Mouse (Mus musculus) MEL (cell line): ENCODE data around the gene St6galnac4.
A peak's percentile ranks its signal among the peaks of the same experiment; 100 is the strongest.

ENCODE experiments used
- CHD2 ChIP-seq: IDR thresholded peaks from 2 replicates; pipeline ENCODE4 v1.6.1; 2011; ENCODE audit warnings: low read length, improper control_type of control experiment
- CTCF ChIP-seq, 3 experiments: IDR thresholded peaks in 2 of 3; conservative IDR thresholded peaks in 1 of 3; 2 replicates each; pipeline ENCODE4 v1.5.1; 2011 to 2012; ENCODE audit warnings: low read length in 3 of 3, low read depth in 2 of 3, mild to moderate bottlenecking in 2 of 3, improper control_type of control experiment in 1 of 3, inconsistent platforms in 1 of 3, mixed read lengths in 1 of 3, moderate library complexity in 1 of 3; ENCODE audit not compliant: control insufficient read depth in 1 of 3, insufficient read depth in 1 of 3, poor library complexity in 1 of 3, severe bottlenecking in 1 of 3
- EP300 ChIP-seq, 2 experiments: IDR thresholded peaks; 2 replicates each; pipeline ENCODE4 v1.6.1; 2011; ENCODE audit warnings: improper control_type of control experiment in 2 of 2, low read length in 2 of 2, low read depth in 1 of 2, mild to moderate bottlenecking in 1 of 2
- MAX ChIP-seq: IDR thresholded peaks from 2 replicates; pipeline ENCODE4 v1.6.1; 2011; ENCODE audit warnings: low read length, improper control_type of control experiment
- MEF2A ChIP-seq: IDR thresholded peaks from 2 replicates; pipeline ENCODE4 v1.6.1; 2014; ENCODE audit warnings: low read depth, mild to moderate bottlenecking, inconsistent platforms, low read length, improper control_type of control experiment; ENCODE audit not compliant: poor library complexity, insufficient replicate concordance, severe bottlenecking; ENCODE audit errors: extremely low read depth
- MXI1 ChIP-seq: IDR thresholded peaks from 2 replicates; pipeline ENCODE4 v1.6.1; 2011; ENCODE audit warnings: mild to moderate bottlenecking, low read depth, low read length, improper control_type of control experiment
- NELFE ChIP-seq: IDR thresholded peaks from 2 replicates; pipeline ENCODE4 v1.6.1; 2011; ENCODE audit warnings: low read depth, low read length, improper control_type of control experiment
- NRF1 ChIP-seq: IDR thresholded peaks from 2 replicates; pipeline ENCODE4 v1.6.1; 2014; ENCODE audit warnings: low read depth, mild to moderate bottlenecking, inconsistent platforms, low read length, improper control_type of control experiment, moderate library complexity; ENCODE audit not compliant: poor library complexity, insufficient read depth, severe bottlenecking
- POLR2A ChIP-seq, 2 experiments: IDR thresholded peaks; 2 replicates each; pipeline ENCODE4 v1.6.1; 2011 to 2012; ENCODE audit warnings: low read length in 2 of 2, mild to moderate bottlenecking in 2 of 2, control low read depth in 1 of 2, improper control_type of control experiment in 1 of 2, low read depth in 1 of 2, moderate library complexity in 1 of 2; ENCODE audit not compliant: control insufficient read depth in 1 of 2, insufficient read depth in 1 of 2, poor library complexity in 1 of 2
- POLR2AphosphoS5 ChIP-seq: IDR thresholded peaks from 2 replicates; pipeline ENCODE4 v1.6.1; 2012; ENCODE audit warnings: low read depth, borderline replicate concordance, mild to moderate bottlenecking, inconsistent platforms, low read length, moderate library complexity, mixed read lengths
- TBP ChIP-seq: IDR thresholded peaks from 2 replicates; pipeline ENCODE4 v1.8.0; 2011; ENCODE audit warnings: low read depth, low read length, improper control_type of control experiment
- TCF12 ChIP-seq: IDR thresholded peaks from 2 replicates; pipeline ENCODE4 v1.6.1; 2014; ENCODE audit warnings: low read depth, mild to moderate bottlenecking, inconsistent platforms, low read length, improper control_type of control experiment, moderate library complexity
- USF1 ChIP-seq: IDR thresholded peaks from 2 replicates; pipeline ENCODE4 v1.6.1; 2014; ENCODE audit warnings: low read depth, mild to moderate bottlenecking, inconsistent platforms, low read length, improper control_type of control experiment, moderate library complexity
- ZC3H11A ChIP-seq: IDR thresholded peaks from 2 replicates; pipeline ENCODE4 v1.6.1; 2012; ENCODE audit warnings: low read depth, mild to moderate bottlenecking, inconsistent platforms, low read length, improper control_type of control experiment

GRCm38 (mm10) chr2:32586871-32587351 lies at the start of gene St6galnac4:
- TF ChIP-seq NRF1 = peak; percentile 72
- peak; percentile 76 to 82; a peak in 3 of 4 replicates for TF ChIP-seq POLR2A (IDR thresholded peaks at IDR 0.05; ENCODE audit: control insufficient read depth in 1 of 2, insufficient read depth in 1 of 2, low read depth in 1 of 2, low read length in 2 of 2, poor library complexity in 1 of 2)
- TF ChIP-seq EP300 (IDR thresholded peaks at IDR 0.05; ENCODE audit: low read depth in 1 of 2, low read length in 2 of 2) = no peak
- TF ChIP-seq CTCF (IDR thresholded peaks at IDR 0.05 in 2 of 3, conservative IDR thresholded peaks at IDR 0.05 in 1 of 3; ENCODE audit: control insufficient read depth in 1 of 3, insufficient read depth in 1 of 3, low read depth in 2 of 3, low read length in 3 of 3, poor library complexity in 1 of 3, severe bottlenecking in 1 of 3) = peak in 2 of 3 experiments; percentile 44 to 66; a peak in 4 of 6 replicates
- no peak for TF ChIP-seq CHD2
- no peak for TF ChIP-seq POLR2AphosphoS5
- TF ChIP-seq MAX = 0 out of 2 replicates have a peak, but pooled peaks have one; percentile 7
- TF ChIP-seq MXI1 = no peak; the same call in 1 of the 2 replicates
- TF ChIP-seq MEF2A = no peak
- no peak for TF ChIP-seq USF1
- 0 out of 2 replicates have a peak, but pooled peaks have one; percentile 40 for TF ChIP-seq TCF12
- TF ChIP-seq NELFE = peak; percentile 78
- TF ChIP-seq ZC3H11A = no peak
- TF ChIP-seq TBP = 0 out of 2 replicates have a peak, but pooled peaks have one; percentile 9
